Mouse (Mus musculus) gastrocnemius, adult 18-20 months (tissue): ENCODE data around the gene Adgrd1. TPM values are rescaled to one million over a fixed set of nuclear protein-coding genes. Genes with fewer than 3 reads are reported as not detected.

Experiments used
- DNase-seq: peaks from one replicate; pipeline ENCODE4 v3.0.0; 2021; ENCODE audit warnings: low spot score
- total RNA-seq, 2 experiments: library from RNA; stranded (reverse); gene quantifications; 2 replicates each; pipeline ENCODE4 v1.2.3; 2021

The Adgrd1 gene
- total RNA-seq, 2 experiments from 2014 or later = 3.5 to 5.7 TPM

- peak; percentile 27 for DNase-seq
These were observed 93.5 kb downstream of the Adgrd1 start for GRCm38 (mm10) chr5:129190077-129190476.

GRCm38 (mm10) chr5:129196501-129196900, 100.0 kb downstream of the Adgrd1 start:
- DNase-seq = no peak

- DNase-seq = no peak
These were observed 100.5 kb downstream of the Adgrd1 start for GRCm38 (mm10) chr5:129196971-129197519.

GRCm38 (mm10) chr5:129200132-129200531, 103.6 kb downstream of the Adgrd1 start:
- DNase-seq = no peak

GRCm38 (mm10) chr5:129208279-129208678, 111.7 kb downstream of the Adgrd1 start:
- DNase-seq = no peak

- no peak for DNase-seq
These were observed 112.3 kb downstream of the Adgrd1 start for GRCm38 (mm10) chr5:129208845-129209244.

- DNase-seq = no peak
These were observed 115.0 kb downstream of the Adgrd1 start for GRCm38 (mm10) chr5:129211385-129212031.

- no peak for DNase-seq
These were observed 117.5 kb downstream of the Adgrd1 start for GRCm38 (mm10) chr5:129214023-129214422.

- no peak for DNase-seq
These were observed 119.5 kb downstream of the Adgrd1 start for GRCm38 (mm10) chr5:129216001-129216400.

GRCm38 (mm10) chr5:129217481-129218221, 121.1 kb downstream of the Adgrd1 start:
- no peak for DNase-seq

- no peak for DNase-seq
These were observed 121.6 kb downstream of the Adgrd1 start for GRCm38 (mm10) chr5:129218222-129218505.

GRCm38 (mm10) chr5:129218537-129218981, 122.0 kb downstream of the Adgrd1 start:
- no peak for DNase-seq

GRCm38 (mm10) chr5:129219178-129219760, 122.7 kb downstream of the Adgrd1 start:
- DNase-seq = no peak

- DNase-seq = no peak
These were observed 129.4 kb downstream of the Adgrd1 start for GRCm38 (mm10) chr5:129225810-129226450.

GRCm38 (mm10) chr5:129228171-129228570, 131.6 kb downstream of the Adgrd1 start:
- no peak for DNase-seq

- no peak for DNase-seq
These were observed 136.8 kb downstream of the Adgrd1 start for GRCm38 (mm10) chr5:129233301-129233700.

- DNase-seq = no peak
These were observed 137.4 kb downstream of the Adgrd1 start for GRCm38 (mm10) chr5:129233881-129234432.

GRCm38 (mm10) chr5:129236366-129236765, 139.8 kb downstream of the Adgrd1 start:
- DNase-seq = no peak

- DNase-seq = no peak
These were observed 145.3 kb downstream of the Adgrd1 start for GRCm38 (mm10) chr5:129241865-129242264.

- DNase-seq = no peak
These were observed 145.7 kb downstream of the Adgrd1 start for GRCm38 (mm10) chr5:129242265-129242664.

GRCm38 (mm10) chr5:129243120-129243519, 146.6 kb downstream of the Adgrd1 start:
- no peak for DNase-seq

GRCm38 (mm10) chr5:129244392-129244791, 147.8 kb downstream of the Adgrd1 start:
- no peak for DNase-seq
